Mouse (Mus musculus): ENCODE results near the gene Ddb2. TPM values are rescaled to one million over a fixed set of nuclear protein-coding genes. Genes with fewer than 3 reads are reported as not detected.

The Ddb2 gene
- total RNA-seq (2021): 1 to 10 TPM; 3.0 to 3.9 TPM

GRCm38 (mm10) chr2:91236601-91237510 lies at the start of gene Ddb2:
TSS of gene Ddb2 (minus strand) at chr2:91236982.
- peak; percentile 86 to 87 for DNase-seq
- intact Hi-C loops (cut with DNase I): loop anchor here (1.0 to 2.0 kb wide), 3 partner anchors 19 to 35 kb away; partner anchors contain the start of genes Acp2, Arfgap2 and Nr1h3

GRCm38 (mm10) chr2:91285885-91286505 lies 49.2 kb upstream of the Ddb2 start:
- intact Hi-C loops (cut with DNase I): loop anchor here (1.0 to 5.0 kb wide), 2 partner anchors 96 to 195 kb away; no protein-coding TSS in a partner anchor

GRCm38 (mm10) chr2:91284375-91285199 lies 47.8 kb upstream of the Ddb2 start:
- peak in 1 of 2 experiments; percentile 31 for DNase-seq
- intact Hi-C loops (cut with DNase I): loop anchor here (5.0 kb wide), 1 partner anchor 98 kb away; no protein-coding TSS in a partner anchor

More at GRCm38 (mm10) chr2:91285885-91286505, 49.2 kb upstream of the Ddb2 start:
- DNase-seq: peak; percentile 81 to 88

- DNase-seq: no peak
- intact Hi-C loops (cut with DNase I): no loop called here
Observed at GRCm38 (mm10) chr2:91283972-91284371, 47.2 kb upstream of the Ddb2 start.

DNA sequence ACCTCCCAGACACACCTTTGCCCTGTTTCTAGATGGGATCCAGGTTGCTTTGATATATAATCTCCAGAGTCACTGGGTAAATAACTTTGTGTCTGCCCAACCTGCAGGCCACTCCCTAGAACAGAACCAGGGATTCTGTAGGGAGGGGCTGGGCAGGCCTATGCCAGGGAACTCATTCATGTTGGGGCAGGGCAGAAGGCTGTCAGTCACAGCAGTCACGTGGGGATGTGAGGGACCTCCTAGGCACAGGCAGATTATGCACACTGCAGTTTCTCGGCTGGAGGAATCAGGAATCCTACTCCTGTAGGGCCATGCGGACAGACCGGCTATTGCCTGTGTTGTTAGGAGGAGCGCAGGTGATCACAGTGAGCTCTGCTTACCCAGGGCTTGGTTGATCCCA lies 44.6 kb upstream of the Ddb2 start:
- no peak for DNase-seq
- intact Hi-C loops (cut with DNase I): no loop called here

DNA sequence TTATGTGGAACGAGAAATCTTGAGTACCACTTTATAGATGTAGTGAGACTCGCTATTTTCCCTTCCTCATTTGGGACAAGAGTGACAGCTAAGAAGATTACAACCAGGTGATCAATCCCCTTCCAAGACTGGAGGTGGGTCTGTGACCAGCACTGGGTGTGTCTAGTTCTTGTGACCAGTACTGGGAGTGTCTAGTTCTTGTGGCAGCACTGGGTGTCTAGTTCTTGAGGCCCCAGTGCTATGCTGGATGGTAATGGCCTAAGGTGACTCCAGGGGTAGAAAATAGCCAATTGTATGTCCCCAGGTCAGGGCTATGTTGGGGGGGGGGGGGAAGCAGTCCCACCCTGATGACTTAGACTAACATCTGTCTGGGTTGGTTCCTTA lies 42.6 kb upstream of the Ddb2 start:
- no peak for DNase-seq
- intact Hi-C loops (cut with DNase I): loop anchor here (5.0 kb wide), 1 partner anchor 162 kb away; the partner anchor contains the start of gene Mybpc3

GRCm38 (mm10) chr2:91278749-91279371 lies 42.1 kb upstream of the Ddb2 start:
- intact Hi-C loops (cut with DNase I): loop anchor here (5.0 kb wide), 1 partner anchor 162 kb away; the partner anchor contains the start of gene Mybpc3
- DNase-seq: peak in 1 of 2 experiments; percentile 45

- DNase-seq: no peak
- intact Hi-C loops (cut with DNase I): loop anchor here (5.0 kb wide), 1 partner anchor 77 kb away; no protein-coding TSS in a partner anchor
Observed at GRCm38 (mm10) chr2:91269687-91270133, 32.9 kb upstream of the Ddb2 start.

- DNase-seq: no peak
- intact Hi-C loops (cut with DNase I): loop anchor here (5.0 kb wide), 1 partner anchor 76 kb away; no protein-coding TSS in a partner anchor
Observed at GRCm38 (mm10) chr2:91268706-91269105, 31.9 kb upstream of the Ddb2 start.

- intact Hi-C loops (cut with DNase I): loop anchor here (5.0 kb wide), 1 partner anchor 76 kb away; no protein-coding TSS in a partner anchor
- no peak for DNase-seq
Observed at GRCm38 (mm10) chr2:91268042-91268441, 31.3 kb upstream of the Ddb2 start.

DNA sequence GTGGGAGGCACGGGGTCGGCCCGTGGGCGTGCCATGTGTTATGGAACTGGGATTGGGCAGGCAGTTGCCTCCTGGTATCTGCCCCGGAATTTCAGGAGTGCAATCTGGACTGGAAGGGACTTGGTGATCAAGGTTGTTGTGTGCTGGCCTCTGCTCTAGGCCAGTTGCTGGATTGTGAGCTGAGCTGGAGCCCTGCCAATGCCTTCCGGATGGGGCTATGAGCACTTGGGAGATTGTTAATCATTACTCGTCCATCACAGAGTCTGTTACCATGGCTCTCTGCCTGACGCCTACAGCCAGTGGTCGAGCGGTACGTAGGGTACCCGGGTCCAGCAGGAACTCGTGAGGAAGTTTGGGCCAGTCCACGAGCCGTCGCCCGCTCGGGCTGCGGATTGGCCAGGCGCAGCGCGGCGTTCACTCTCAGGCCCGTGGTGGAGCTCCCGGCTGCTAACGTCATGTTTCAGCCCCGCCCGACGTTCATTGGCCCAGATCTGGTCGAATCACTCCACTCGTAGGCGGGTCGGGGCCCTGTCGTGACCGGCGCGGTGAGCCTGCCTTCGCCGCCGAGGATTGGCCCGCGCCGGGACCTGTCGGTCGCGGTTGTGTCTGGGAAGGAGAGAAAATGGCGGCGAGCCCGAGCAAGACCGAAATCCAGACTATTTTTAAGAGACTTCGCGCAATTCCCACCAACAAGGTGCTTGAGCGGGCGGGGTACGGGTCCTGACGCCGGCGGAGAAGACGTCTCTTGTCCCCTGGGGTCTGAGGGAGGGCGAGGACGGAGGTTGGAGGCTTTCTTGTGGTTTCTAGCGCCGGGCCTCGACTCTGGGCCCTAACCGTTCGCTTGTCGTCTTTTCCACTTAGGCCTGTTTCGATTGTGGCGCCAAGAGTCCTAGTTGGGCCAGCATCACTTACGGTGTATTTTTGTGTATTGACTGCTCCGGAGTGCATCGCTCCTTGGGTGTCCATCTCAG lies 28.2 kb upstream of the Ddb2 start, which contains the start of gene Arfgap2:
Gene Arfgap2, plus strand, starts transcription at position 264 of the 971 bp plus-strand sequence.
- DNase-seq: peak; percentile 95 to 96
- intact Hi-C loops (cut with DNase I): loop anchor here (2.0 to 5.0 kb wide), 2 partner anchors 28 to 73 kb away; partner anchors contain the start of gene Ddb2

GRCm38 (mm10) chr2:91263692-91264660 lies 27.2 kb upstream of the Ddb2 start:
- intact Hi-C loops (cut with DNase I): loop anchor here (2.0 kb wide), 1 partner anchor 27 kb away; the partner anchor contains the start of gene Ddb2
- no peak for DNase-seq

- intact Hi-C loops (cut with DNase I): loop anchor here (5.0 kb wide), 1 partner anchor 142 kb away; the partner anchor contains the start of gene Mybpc3
- no peak for DNase-seq
Observed at GRCm38 (mm10) chr2:91259493-91259892, 22.7 kb upstream of the Ddb2 start.

GRCm38 (mm10) chr2:91258830-91259229 lies 22.0 kb upstream of the Ddb2 start:
- intact Hi-C loops (cut with DNase I): loop anchor here (5.0 kb wide), 1 partner anchor 142 kb away; the partner anchor contains the start of gene Mybpc3

GRCm38 (mm10) chr2:91258054-91258453 lies 21.3 kb upstream of the Ddb2 start:
- no peak for DNase-seq
- intact Hi-C loops (cut with DNase I): loop anchor here (5.0 kb wide), 1 partner anchor 141 kb away; the partner anchor contains the start of gene Mybpc3

More at GRCm38 (mm10) chr2:91258830-91259229, 22.0 kb upstream of the Ddb2 start:
- no peak for DNase-seq

DNA sequence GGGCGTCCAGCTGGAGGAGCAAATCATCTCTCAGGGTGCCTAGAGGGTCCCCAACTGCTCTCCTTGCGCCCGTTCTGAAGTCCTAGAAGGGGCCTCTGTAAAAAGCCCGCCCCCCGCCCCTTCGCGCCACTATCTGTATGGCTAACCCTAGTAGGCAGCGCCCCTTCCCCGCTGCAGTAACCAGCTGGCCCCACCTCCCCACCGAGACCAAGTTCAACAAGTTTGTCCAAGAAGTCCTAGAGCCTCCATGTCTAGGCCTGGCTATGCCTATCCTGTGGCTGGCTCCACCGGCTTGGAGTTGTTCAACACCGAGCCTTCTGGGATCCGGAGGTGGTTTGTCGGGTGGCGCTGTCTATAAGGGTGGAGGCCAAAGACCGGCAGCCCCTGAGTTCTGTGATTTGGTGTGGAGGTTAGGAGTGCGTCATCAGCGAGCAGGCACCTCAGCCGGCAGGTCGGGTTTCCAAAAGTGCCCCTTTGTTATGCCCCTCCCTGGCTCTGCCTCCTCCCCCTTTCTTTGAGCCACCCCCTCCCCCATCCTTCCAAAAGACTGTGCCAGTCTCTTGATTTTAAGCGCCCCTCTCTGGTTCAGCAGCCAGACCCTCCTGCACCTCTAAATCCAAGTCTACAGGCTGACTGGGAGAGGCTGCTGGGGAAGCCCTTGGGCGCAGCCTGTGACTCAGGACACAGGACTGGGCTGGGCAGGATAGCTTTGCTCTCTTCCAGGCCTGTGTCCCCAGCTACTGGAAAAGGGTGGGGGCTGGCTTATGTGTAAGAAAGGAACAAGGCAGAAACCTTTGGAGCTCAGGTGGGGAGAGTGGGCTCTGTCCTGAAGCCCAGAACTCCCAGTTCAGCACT lies 20.6 kb upstream of the Ddb2 start:
- intact Hi-C loops (cut with DNase I): loop anchor here (5.0 kb wide), 1 partner anchor 140 kb away; the partner anchor contains the start of gene Mybpc3
- peak; percentile 23 to 52 for DNase-seq

All from heart, postnatal 36 days (tissue).